9 mouse cellular contexts compared by ENCODE assay signal in genomic region chr2:134780316-134780715, GRCm38 (mm10).
"Had no signal": no experiment of that assay in that cellular context is flagged by ENCODE, and none has a peak within 500 bp of the region (broad histone marks: within the 10 kb centered on the region; RNA-seq: fewer than 3 reads in every experiment).

No protein-coding gene starts in this region.

- H3K27me3 ChIP-seq: limb, embryonic 15.5 days; neural tube, embryonic 15.5 days had no signal

- H3K9me3 ChIP-seq: limb, embryonic 15.5 days; liver, embryonic 13.5 days; neural tube, embryonic 15.5 days had no signal

- DNase-seq: kidney, postnatal 14 days; liver, embryonic 13.5 days; liver, postnatal 0 days; lung, postnatal 36 days; midbrain, embryonic 14.5 days had no signal

- H3K9ac ChIP-seq: limb, embryonic 15.5 days; liver, embryonic 13.5 days; liver, postnatal 0 days; neural tube, embryonic 15.5 days had no signal

- H3K27ac ChIP-seq: limb, embryonic 15.5 days; liver, embryonic 13.5 days; neural tube, embryonic 15.5 days; stomach, postnatal 0 days had no signal

- H3K4me2 ChIP-seq: limb, embryonic 15.5 days; liver, embryonic 13.5 days; neural tube, embryonic 15.5 days had no signal

- H3K36me3 ChIP-seq: limb, embryonic 15.5 days; liver, embryonic 13.5 days; neural tube, embryonic 15.5 days had no signal

- H3K4me3 ChIP-seq: limb, embryonic 15.5 days; liver, embryonic 13.5 days; myocyte; neural tube, embryonic 15.5 days had no signal

- ATAC-seq: liver, postnatal 0 days had no signal

- H3K4me1 ChIP-seq: limb, embryonic 15.5 days; liver, embryonic 13.5 days; neural tube, embryonic 15.5 days had no signal
